Mouse (Mus musculus): ENCODE measurements around the gene Ino80. TPM values are rescaled to one million over a fixed set of nuclear protein-coding genes. Genes with fewer than 3 reads are reported as not detected.

The Ino80 gene
- polyA plus RNA-seq (2014; fragmentation: Illumina TruSeq; extraction: RNeasy Lipid Tissue Mini Kit (QIAGEN cat#74804); ENCODE audit: low read depth, low replicate concordance), result 14.5 TPM

DNA sequence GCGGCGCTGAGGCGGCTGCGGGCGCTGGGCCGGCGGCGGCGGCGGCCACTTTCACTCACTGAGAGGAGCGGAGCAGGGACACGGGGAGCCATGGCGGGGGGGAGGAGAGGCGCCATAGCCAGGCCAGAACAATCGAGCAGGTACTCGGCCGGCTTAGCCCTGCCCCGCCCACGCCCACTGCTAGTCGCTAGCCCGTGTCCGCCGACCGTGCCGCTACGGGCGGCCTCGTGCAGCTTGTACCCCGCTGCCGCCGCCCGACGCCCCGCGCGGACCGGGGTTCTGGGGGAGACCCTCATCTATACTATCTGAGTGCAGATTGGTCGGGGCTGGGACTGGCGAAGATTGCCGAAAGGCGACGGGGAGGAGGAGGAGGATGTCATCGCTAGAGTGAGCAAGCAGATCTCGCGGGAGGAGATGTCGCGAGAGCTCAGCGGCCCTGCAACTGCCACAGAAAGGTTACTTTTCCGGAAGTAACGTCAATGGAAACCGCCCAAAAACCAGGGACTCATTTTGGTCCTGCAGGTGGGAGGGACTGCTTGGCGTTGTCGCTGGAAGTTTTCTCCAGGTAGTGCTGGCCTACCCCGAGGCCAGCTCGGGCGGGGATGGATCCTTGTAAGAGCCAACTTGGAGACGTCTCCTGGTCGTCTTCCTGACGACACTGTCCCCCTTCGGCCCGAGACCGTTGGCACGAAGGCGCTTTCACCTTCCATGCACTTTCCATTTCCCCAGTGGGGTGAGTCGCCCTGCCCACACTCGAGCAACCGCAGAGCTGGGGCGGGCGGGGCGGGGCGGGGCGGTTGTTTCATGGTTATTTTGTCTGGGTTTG, at the start of gene Ino80:
Gene Ino80 (minus strand): TSS at position 117 of the 826 bp plus-strand sequence.

DNA sequence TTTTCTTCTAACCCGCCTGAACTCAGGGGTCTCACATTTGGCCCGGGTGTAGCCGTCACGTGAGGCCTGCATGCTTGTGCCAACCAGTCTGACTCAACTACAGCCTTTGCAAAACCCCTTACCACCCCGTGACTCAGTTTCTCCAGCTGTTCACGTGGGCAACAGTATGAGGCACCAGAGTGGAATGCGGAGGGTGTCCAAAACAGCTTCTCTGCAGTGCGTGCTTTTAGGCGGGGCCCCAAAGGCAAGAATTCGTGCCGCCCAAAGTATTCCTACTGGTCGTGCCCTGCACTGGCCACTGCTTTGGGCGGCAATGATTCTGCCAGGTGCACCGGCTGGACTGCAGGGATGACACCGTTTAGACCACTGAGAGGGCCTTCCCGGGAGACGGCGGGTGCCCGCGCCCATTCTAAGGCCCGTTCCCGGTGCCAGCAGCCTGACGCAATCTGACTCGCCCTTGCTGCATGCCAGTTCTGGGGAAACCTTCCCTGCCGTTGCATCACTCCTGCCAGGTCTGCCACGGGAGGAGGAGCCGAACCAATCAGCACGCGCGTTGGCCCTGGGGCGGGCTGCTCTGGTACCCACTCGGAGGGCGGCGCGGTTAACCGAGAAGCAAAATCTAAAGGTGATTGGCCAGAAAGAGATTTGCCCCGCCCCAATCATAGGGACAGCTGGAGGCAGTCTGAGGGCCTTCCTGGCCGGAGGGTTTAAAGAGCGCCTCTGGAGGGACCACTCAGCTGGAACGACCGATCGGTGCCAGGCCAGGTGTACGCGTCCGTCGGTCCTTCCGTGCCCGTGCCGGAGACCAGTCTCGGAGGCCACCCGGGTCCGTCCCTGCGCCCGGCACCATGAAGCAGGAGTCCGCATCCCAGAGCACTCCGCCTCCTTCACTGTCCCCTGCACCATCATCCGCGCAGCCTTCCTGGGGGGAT, 126.7 kb downstream of the Ino80 start, which contains the start of gene Chac1:
Gene Chac1 (plus strand): TSS at position 675 of the 932 bp plus-strand sequence.

DNA sequence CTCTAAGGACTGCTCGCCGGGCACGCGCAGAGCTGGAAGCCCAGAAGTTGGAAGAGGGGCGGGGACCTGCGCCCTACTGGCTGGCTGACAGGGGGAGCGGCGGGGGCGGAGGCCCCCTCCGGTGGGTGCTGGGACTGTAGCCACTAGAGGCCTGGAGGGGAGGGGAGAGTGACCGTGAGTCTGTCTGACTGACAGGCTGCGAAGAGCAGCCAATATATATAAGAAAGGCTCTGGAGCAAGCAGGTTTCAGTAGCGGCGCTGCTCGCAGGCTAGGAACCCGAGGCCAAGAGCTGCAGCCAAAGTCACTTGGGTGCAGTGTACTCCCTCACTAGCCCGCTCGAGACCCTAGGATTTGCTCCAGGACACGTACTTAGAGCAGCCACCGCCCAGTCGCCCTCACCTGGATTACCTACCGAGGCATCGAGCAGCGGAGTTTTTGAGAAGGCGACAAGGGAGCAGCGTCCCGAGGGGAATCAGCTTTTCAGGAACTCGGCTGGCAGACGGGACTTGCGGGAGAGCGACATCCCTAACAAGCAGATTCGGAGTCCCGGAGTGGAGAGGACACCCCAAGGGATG, 151.8 kb downstream of the Ino80 start, which contains the start of gene Dll4:
Gene Dll4 (plus strand): TSS at position 217 of the 576 bp plus-strand sequence.

Other genes starting within 250 kb of the Ino80 start
- gene Ppp1r14d, start 247.8 kb downstream of the Ino80 start, polyA plus RNA-seq (2014; fragmentation: Illumina TruSeq; extraction: RNeasy Lipid Tissue Mini Kit (QIAGEN cat#74804); ENCODE audit: low read depth, low replicate concordance), result 1.1 TPM
- gene Spint1, start 240.3 kb downstream of the Ino80 start, polyA plus RNA-seq (2014; fragmentation: Illumina TruSeq; extraction: RNeasy Lipid Tissue Mini Kit (QIAGEN cat#74804); ENCODE audit: low read depth, low replicate concordance), result 14.7 TPM
- gene Rhov, start 206.4 kb downstream of the Ino80 start, polyA plus RNA-seq (2014; fragmentation: Illumina TruSeq; extraction: RNeasy Lipid Tissue Mini Kit (QIAGEN cat#74804); ENCODE audit: low read depth, low replicate concordance), result 0.44 TPM
- 0.20 TPM for gene Vps18, start 188.9 kb downstream of the Ino80 start, polyA plus RNA-seq (2014; fragmentation: Illumina TruSeq; extraction: RNeasy Lipid Tissue Mini Kit (QIAGEN cat#74804); ENCODE audit: low read depth, low replicate concordance)
- gene Dll4, start 151.9 kb downstream of the Ino80 start, polyA plus RNA-seq (2014; fragmentation: Illumina TruSeq; extraction: RNeasy Lipid Tissue Mini Kit (QIAGEN cat#74804); ENCODE audit: low read depth, low replicate concordance), result 0.28 TPM
- gene Chac1, start 126.5 kb downstream of the Ino80 start, polyA plus RNA-seq (2014; fragmentation: Illumina TruSeq; extraction: RNeasy Lipid Tissue Mini Kit (QIAGEN cat#74804); ENCODE audit: low read depth, low replicate concordance), result 0.28 TPM
- gene Exd1, start 69.9 kb upstream of the Ino80 start, polyA plus RNA-seq (2014; fragmentation: Illumina TruSeq; extraction: RNeasy Lipid Tissue Mini Kit (QIAGEN cat#74804); ENCODE audit: low read depth, low replicate concordance), result 0.36 TPM
- gene Chp1, start 70.0 kb upstream of the Ino80 start, polyA plus RNA-seq (2014; fragmentation: Illumina TruSeq; extraction: RNeasy Lipid Tissue Mini Kit (QIAGEN cat#74804); ENCODE audit: low read depth, low replicate concordance), result 314 TPM
- gene Nusap1, start 140.6 kb upstream of the Ino80 start, polyA plus RNA-seq (2014; fragmentation: Illumina TruSeq; extraction: RNeasy Lipid Tissue Mini Kit (QIAGEN cat#74804); ENCODE audit: low read depth, low replicate concordance), result 1.1 TPM
- gene Oip5, start 140.8 kb upstream of the Ino80 start, polyA plus RNA-seq (2014; fragmentation: Illumina TruSeq; extraction: RNeasy Lipid Tissue Mini Kit (QIAGEN cat#74804); ENCODE audit: low read depth, low replicate concordance), result 1.1 TPM
- gene Ndufaf1, start 185.1 kb upstream of the Ino80 start, polyA plus RNA-seq (2014; fragmentation: Illumina TruSeq; extraction: RNeasy Lipid Tissue Mini Kit (QIAGEN cat#74804); ENCODE audit: low read depth, low replicate concordance), result 125 TPM
- 18.9 TPM for gene Rtf1, start 197.4 kb upstream of the Ino80 start, polyA plus RNA-seq (2014; fragmentation: Illumina TruSeq; extraction: RNeasy Lipid Tissue Mini Kit (QIAGEN cat#74804); ENCODE audit: low read depth, low replicate concordance)